Mouse (Mus musculus) lung, adult 2 months (tissue): ENCODE results near the gene Gstt1. TPM values are rescaled to one million over a fixed set of nuclear protein-coding genes. Genes with fewer than 3 reads are reported as not detected.

Experiments used
- DNase-seq: peaks from one replicate; pipeline ENCODE4 v3.0.0; 2022
- H3K4me1 ChIP-seq: fragments of 200-500 bp; 2 replicates; pipeline ENCODE4 v1.6.1; 2011; ENCODE audit warnings: low read length; ENCODE audit not compliant: control insufficient read depth, insufficient read depth
- H3K4me3 ChIP-seq: fragments of 200-500 bp; replicated peaks from 2 replicates; pipeline ENCODE3; 2011; ENCODE audit warnings: low read depth, mild to moderate bottlenecking, control low read depth, low read length; ENCODE audit errors: extremely low read depth
- CTCF ChIP-seq: fragments of 200-500 bp; IDR thresholded peaks from 2 replicates; pipeline ENCODE4 v1.5.1; 2011; ENCODE audit warnings: mild to moderate bottlenecking, low read length, control low read depth; ENCODE audit not compliant: insufficient read depth
- POLR2A ChIP-seq: fragments of 200-500 bp; IDR thresholded peaks from 2 replicates; pipeline ENCODE4 v1.6.1; 2011; ENCODE audit warnings: low read depth, mild to moderate bottlenecking, control low read depth, low read length, borderline replicate concordance; ENCODE audit errors: extremely low read depth
- WGBS: fragments of 180-500 bp; shearing (Covaris S2); methylation state at CpG from one replicate; pipeline ENCODE4 v1.1.7; 2018; 5-methylcytosine and 5-hydroxymethylcytosine counted together
- polyA plus RNA-seq: library from polyadenylated mRNA; depleted of rRNA; stranded (reverse); fragments of >200 nt; gene quantifications from 2 replicates; pipeline ENCODE4 v1.2.3, GENCODE M21; 2012

Gstt1 gene
- polyA plus RNA-seq, 1 experiment, result 163 TPM

DNA sequence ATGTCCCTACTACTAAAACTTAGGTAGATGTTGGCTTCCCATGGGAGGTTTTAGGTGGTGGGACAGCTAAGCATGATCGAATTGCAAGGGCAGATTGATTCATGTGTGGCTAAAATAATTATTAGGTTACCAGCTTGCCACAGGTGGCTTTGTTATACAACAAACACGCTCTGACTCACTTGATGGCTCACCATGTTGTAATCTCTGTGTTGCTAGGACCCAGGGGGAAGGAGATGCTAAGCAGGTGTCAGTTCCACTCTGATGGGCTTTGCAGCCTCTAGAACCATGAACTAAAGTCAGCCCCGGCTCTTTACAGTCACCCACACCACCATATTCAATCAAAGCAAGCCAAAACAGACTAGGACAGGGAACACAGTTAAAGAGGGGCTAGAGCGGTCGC is 21.5 kb upstream of the Gstt1 start:
- Histone ChIP-seq H3K4me3 (no peak overlapping the region), H3K4me1 (no peaks in the 10 kb centered on the region)
- DNase-seq, result no peak
- no peak for TF ChIP-seq CTCF
- TF ChIP-seq POLR2A, result no peak
- WGBS, result 85% methylated on average over 5 of the region's 5 CpGs

DNA sequence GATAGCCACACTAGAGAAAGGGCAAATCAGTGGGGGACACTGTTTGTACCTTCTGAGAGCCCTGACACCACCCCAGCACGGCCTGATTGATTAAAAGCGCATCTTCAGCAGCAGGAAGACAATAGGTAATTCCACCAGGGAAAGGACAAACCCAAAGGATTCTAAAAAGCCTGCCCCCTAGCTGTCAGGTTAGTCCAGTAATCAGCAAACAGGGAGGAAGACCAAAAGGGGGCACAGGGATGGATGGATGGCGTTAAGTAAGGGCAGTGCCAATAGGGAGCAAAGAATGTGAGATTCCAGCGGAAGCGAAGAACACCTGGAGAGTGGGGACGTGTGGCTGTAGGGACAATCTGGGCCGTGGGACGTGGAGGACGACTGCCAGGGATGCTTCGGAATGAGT is 20.3 kb upstream of the Gstt1 start:
- DNase-seq, result no peak
- no peak overlapping the region for H3K4me3 ChIP-seq
- H3K4me1 ChIP-seq, result no peaks in the 10 kb centered on the region
- TF ChIP-seq POLR2A (no peak), CTCF (no peak)
- 61% methylated on average over 10 of the region's 10 CpGs for WGBS

DNA sequence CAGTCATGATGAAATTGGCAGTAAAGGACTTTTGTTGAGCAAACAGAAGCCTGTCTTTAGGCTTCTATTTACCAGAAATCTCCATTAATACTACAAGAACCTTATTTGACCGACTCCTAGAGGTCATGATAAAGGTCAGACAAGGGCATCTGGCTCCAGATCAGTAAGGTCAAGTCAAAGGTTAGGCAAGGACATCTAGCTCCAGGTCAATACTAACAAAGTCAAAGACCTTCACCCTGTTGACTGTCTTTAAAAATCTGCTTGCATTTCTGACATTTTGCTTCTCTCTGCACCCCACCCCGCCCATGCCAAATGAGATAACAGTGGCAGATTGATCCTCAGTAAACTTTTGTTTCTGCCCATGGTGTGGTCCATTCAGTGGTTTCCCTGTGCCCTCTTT is 5.8 kb upstream of the Gstt1 start:
- 66% methylated on average over 2 of the region's 2 CpGs for WGBS
- TF ChIP-seq CTCF, result no peak
- TF ChIP-seq POLR2A, result no peak
- no peak overlapping the region for H3K4me3 ChIP-seq

GRCm38 (mm10) chr10:75797619-75798175 is 687 bp downstream of the Gstt1 start:
- peak overlapping the region; percentile 82 for H3K4me3 ChIP-seq
- DNase-seq, result peak; percentile 62
- TF ChIP-seq POLR2A, result peak; percentile 59; the same call in 1 of the 2 replicates
- TF ChIP-seq CTCF, result no peak
- H3K4me1 ChIP-seq, result peaks cover 8% of the 10 kb centered on the region
- WGBS, result under 1% methylated on average over 12 of the region's 12 CpGs

More for the DNA sequence above, 5.8 kb upstream of the Gstt1 start:
- no peak for DNase-seq
- no peaks in the 10 kb centered on the region for H3K4me1 ChIP-seq

GRCm38 (mm10) chr10:75796731-75797516 is 1.5 kb downstream of the Gstt1 start:
- peak; percentile 39 for DNase-seq
- Histone ChIP-seq H3K4me3 (peak overlapping the region; percentile 49), H3K4me1 (peaks cover 8% of the 10 kb centered on the region)
- TF ChIP-seq POLR2A (no peak), CTCF (no peak)
- WGBS, result 25% methylated on average over 11 of the region's 11 CpGs

- Histone ChIP-seq H3K4me1 (peaks cover 8% of the 10 kb centered on the region), H3K4me3 (no peak overlapping the region)
- TF ChIP-seq CTCF (no peak), POLR2A (no peak)
- 25% methylated on average over 3 of the region's 3 CpGs for WGBS
- DNase-seq, result peak; percentile 31
Measured at GRCm38 (mm10) chr10:75794880-75795279, 3.5 kb downstream of the Gstt1 start.

DNA sequence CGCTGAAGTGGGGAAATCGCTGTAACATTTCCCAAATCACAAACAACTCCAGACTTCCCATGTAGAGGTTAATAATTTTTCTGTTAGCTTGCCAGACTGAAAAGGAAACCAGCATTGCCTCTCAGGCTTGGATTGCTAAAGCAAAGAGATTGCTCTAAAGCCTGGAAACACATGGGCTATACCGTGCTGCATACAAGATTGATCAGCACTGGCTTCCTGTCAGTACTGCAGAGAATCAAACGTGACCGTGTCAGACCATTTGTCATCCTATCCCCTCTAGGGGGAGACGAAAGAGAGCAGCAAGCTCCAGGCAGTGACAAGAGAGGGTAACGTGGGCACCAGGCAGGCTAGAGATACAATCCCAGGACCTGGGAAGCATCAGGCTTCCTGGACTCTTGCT is 7.6 kb downstream of the Gstt1 start:
- H3K4me3 ChIP-seq, result no peak overlapping the region
- TF ChIP-seq CTCF (no peak), POLR2A (no peak)
- no peak for DNase-seq
- peaks cover 8% of the 10 kb centered on the region for H3K4me1 ChIP-seq
- WGBS, result 10% methylated on average over 7 of the region's 7 CpGs

GRCm38 (mm10) chr10:75789841-75790240 is 8.5 kb downstream of the Gstt1 start:
- peak; percentile 22 for DNase-seq
- Histone ChIP-seq H3K4me3 (no peak overlapping the region), H3K4me1 (peaks cover 5% of the 10 kb centered on the region)
- TF ChIP-seq POLR2A (no peak), CTCF (no peak)
- whole genome bisulfite sequencing, result 74% methylated on average over 5 of the region's 5 CpGs

DNA sequence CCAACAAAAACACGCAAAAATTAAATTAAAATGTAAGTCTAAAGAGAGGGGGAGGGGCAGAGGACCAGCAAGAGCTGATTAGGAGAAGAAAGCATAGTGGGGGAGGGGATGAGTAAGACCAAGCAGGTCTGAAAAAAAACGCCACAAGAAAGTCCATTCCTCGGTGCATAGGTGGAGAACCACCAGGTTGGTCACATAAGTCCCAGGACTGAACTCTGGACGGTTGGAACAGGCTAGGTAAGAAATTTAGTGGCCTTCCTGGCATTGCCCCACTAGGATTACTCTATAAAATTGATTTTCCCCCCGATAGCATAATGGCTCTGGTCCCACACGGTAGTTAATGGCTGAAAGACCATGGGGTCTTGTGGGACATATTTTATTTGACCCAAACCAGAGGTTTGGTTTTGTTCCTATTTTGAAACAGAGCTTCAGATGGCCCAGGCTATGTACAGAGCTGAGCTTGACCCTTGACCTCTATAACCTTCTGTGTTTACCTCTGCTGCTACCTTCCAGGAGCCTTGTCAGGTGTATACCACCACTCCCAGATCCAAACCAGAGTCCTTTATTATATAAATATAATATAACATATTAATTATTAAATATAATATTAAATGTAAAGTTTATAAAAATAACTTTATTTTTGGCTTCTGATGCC is 9.2 kb downstream of the Gstt1 start:
- TF ChIP-seq POLR2A, result no peak
- no peak for TF ChIP-seq CTCF
- DNase-seq, result no peak
- 87% methylated on average over 6 of the region's 6 CpGs for WGBS
- H3K4me1 ChIP-seq, result no peaks in the 10 kb centered on the region
- H3K4me3 ChIP-seq, result no peak overlapping the region
